Mouse (Mus musculus): Measurements from ENCODE around the gene Anxa1. TPM values are rescaled to one million over a fixed set of nuclear protein-coding genes. Genes with fewer than 3 reads are reported as not detected.

Anxa1 gene
- polyA plus RNA-seq, 1 experiment from 2014 or later, result 13.8 TPM

- Histone ChIP-seq H3K27ac (no peak overlapping the region), H3K4me1 (no peaks in the 10 kb centered on the region), H3K9me3 (replicated peaks) (no peaks in the 10 kb centered on the region), H3K4me3 (no peak overlapping the region), H3K27me3 (no peaks in the 10 kb centered on the region), H3K9ac (no peak overlapping the region), H3K4me2 (replicated peaks) (no peak overlapping the region), H3K36me3 (no peaks in the 10 kb centered on the region)
- 89% methylated on average over 3 of the region's 3 CpGs for WGBS
- ATAC-seq (ENCODE audit: low FRiP score), result no peak
These were observed 11.2 kb upstream of the Anxa1 start for GRCm38 (mm10) chr19:20401961-20402360.

- Histone ChIP-seq H3K9me3 (replicated peaks) (no peaks in the 10 kb centered on the region), H3K4me1 (no peaks in the 10 kb centered on the region), H3K27ac (no peak overlapping the region), H3K4me2 (replicated peaks) (no peak overlapping the region), H3K4me3 (no peak overlapping the region), H3K9ac (no peak overlapping the region), H3K27me3 (no peaks in the 10 kb centered on the region), H3K36me3 (no peaks in the 10 kb centered on the region)
- no peak for ATAC-seq (ENCODE audit: low FRiP score)
- 88% methylated on average over 4 of the region's 4 CpGs for WGBS
These were observed 8.4 kb upstream of the Anxa1 start for GRCm38 (mm10) chr19:20399187-20399586.

GRCm38 (mm10) chr19:20397092-20397491 lies 6.3 kb upstream of the Anxa1 start:
- no peak overlapping the region for H3K27ac ChIP-seq
- no peak for ATAC-seq (ENCODE audit: low FRiP score)
- WGBS, result 91% methylated on average over 1 of the region's 1 CpGs
- no peak overlapping the region for H3K4me2 ChIP-seq (replicated peaks)
- no peaks in the 10 kb centered on the region for H3K36me3 ChIP-seq
- H3K9me3 ChIP-seq (replicated peaks), result no peaks in the 10 kb centered on the region
- H3K27me3 ChIP-seq, result no peaks in the 10 kb centered on the region
- H3K4me1 ChIP-seq, result no peaks in the 10 kb centered on the region
- H3K4me3 ChIP-seq, result no peak overlapping the region
- no peak overlapping the region for H3K9ac ChIP-seq

DNA sequence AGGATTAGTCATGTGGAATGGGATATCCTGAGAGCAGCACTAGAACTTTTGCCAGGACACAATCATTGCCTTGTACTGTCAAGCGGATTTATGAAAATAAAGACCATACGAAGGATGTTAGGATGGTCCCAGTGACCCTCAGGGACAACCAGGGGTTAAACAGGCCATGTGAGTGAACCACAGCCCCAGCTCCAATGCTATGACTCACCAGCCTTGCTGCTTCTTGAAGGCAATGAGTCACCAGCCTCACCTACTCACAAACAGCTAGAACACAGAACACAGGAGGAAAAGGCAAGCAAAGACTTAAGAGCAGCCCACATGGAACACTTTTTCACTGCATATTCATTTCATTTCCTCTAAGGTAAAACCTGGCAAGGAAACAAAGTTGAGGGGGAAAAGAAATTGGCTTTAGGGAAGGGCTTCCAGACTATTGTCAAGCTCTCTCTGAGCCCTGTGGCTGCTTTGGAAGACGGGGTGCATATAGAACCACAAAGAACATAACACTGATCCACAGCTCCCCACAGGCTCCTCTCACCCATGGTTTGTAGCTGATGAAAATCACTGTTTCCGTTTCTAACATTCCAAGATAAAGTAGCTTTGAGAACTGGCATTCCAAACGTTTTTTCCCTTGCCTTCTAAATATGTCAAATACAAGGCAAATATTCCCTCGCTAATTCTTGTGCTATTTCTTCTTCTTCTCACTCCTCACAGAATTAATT lies 3.0 kb upstream of the Anxa1 start:
- Histone ChIP-seq H3K36me3 (no peaks in the 10 kb centered on the region), H3K9ac (no peak overlapping the region), H3K27ac (no peak overlapping the region), H3K27me3 (no peaks in the 10 kb centered on the region), H3K9me3 (replicated peaks) (no peaks in the 10 kb centered on the region), H3K4me2 (replicated peaks) (no peak overlapping the region), H3K4me1 (no peaks in the 10 kb centered on the region), H3K4me3 (no peak overlapping the region)
- 77% methylated on average over 6 of the region's 6 CpGs for WGBS
- ATAC-seq (ENCODE audit: low FRiP score), result no peak

DNA sequence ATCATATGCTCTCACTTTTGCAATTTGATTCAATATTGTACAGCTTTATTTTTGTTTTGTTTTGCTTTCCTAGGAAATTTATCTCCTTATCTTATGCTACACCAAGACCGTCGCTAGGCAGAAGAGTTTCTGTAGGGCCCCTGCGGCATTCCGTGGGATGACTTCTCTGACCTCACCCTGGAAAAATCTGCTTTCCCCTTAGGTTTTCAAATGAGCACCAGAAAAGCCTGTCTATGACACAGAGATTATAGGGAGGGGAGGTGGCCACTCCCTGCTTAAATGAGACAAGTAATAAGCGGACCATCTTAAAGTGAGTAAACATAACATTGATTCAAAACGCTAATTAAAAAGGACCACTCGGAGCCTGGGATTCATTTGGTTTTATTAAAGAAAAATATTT lies 1.0 kb downstream of the Anxa1 start:
- no peak overlapping the region for H3K4me2 ChIP-seq (replicated peaks)
- H3K9me3 ChIP-seq (replicated peaks), result no peaks in the 10 kb centered on the region
- no peak overlapping the region for H3K27ac ChIP-seq
- H3K36me3 ChIP-seq, result no peaks in the 10 kb centered on the region
- no peaks in the 10 kb centered on the region for H3K4me1 ChIP-seq
- 88% methylated on average over 7 of the region's 7 CpGs for WGBS
- no peak overlapping the region for H3K4me3 ChIP-seq
- no peak overlapping the region for H3K9ac ChIP-seq
- ATAC-seq (ENCODE audit: low FRiP score), result no peak
- no peaks in the 10 kb centered on the region for H3K27me3 ChIP-seq

- WGBS, result 87% methylated on average over 6 of the region's 6 CpGs
- ATAC-seq (ENCODE audit: low FRiP score), result no peak
These were observed 1.5 kb downstream of the Anxa1 start for GRCm38 (mm10) chr19:20389245-20389644.

DNA sequence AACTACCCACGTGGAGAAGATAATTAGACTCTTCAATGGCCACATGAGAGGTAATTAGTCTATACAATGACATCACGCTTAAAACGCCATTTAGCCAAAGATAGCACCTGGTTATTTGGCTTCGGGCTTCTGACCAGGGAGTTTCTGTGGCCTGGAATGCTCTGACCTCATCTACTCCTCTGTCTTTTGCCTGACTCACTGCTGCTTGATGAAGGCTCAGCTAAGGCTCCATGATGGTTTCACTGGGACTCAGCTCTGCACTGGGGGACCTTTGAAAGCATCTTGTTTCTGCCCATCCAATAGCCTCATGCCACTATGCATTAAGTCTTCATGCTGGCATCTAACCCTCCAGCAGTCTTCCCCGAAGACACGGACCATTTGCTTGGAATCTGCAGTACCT lies 2.5 kb downstream of the Anxa1 start:
- Histone ChIP-seq H3K9ac (no peak overlapping the region), H3K9me3 (replicated peaks) (no peaks in the 10 kb centered on the region), H3K27ac (no peak overlapping the region), H3K4me3 (no peak overlapping the region), H3K4me1 (no peaks in the 10 kb centered on the region), H3K4me2 (replicated peaks) (no peak overlapping the region), H3K27me3 (no peaks in the 10 kb centered on the region), H3K36me3 (no peaks in the 10 kb centered on the region)
- no peak for ATAC-seq (ENCODE audit: low FRiP score)
- 78% methylated on average over 6 of the region's 6 CpGs for WGBS

More at GRCm38 (mm10) chr19:20389245-20389644, 1.5 kb downstream of the Anxa1 start:
- H3K4me1 ChIP-seq, result no peaks in the 10 kb centered on the region
- H3K9ac ChIP-seq, result no peak overlapping the region
- H3K4me3 ChIP-seq, result no peak overlapping the region
- H3K27ac ChIP-seq, result no peak overlapping the region
- H3K9me3 ChIP-seq (replicated peaks), result no peaks in the 10 kb centered on the region
- H3K27me3 ChIP-seq, result no peaks in the 10 kb centered on the region
- H3K36me3 ChIP-seq, result no peaks in the 10 kb centered on the region
- H3K4me2 ChIP-seq (replicated peaks), result no peak overlapping the region

- 85% methylated on average over 2 of the region's 2 CpGs for WGBS
- H3K9ac ChIP-seq, result no peak overlapping the region
- H3K4me1 ChIP-seq, result no peaks in the 10 kb centered on the region
- ATAC-seq (ENCODE audit: low FRiP score), result no peak
- H3K4me3 ChIP-seq, result no peak overlapping the region
- H3K27me3 ChIP-seq, result no peaks in the 10 kb centered on the region
- H3K36me3 ChIP-seq, result no peaks in the 10 kb centered on the region
- H3K4me2 ChIP-seq (replicated peaks), result no peak overlapping the region
- H3K9me3 ChIP-seq (replicated peaks), result no peaks in the 10 kb centered on the region
- no peak overlapping the region for H3K27ac ChIP-seq
These were observed 4.4 kb downstream of the Anxa1 start for GRCm38 (mm10) chr19:20386296-20386695.

DNA sequence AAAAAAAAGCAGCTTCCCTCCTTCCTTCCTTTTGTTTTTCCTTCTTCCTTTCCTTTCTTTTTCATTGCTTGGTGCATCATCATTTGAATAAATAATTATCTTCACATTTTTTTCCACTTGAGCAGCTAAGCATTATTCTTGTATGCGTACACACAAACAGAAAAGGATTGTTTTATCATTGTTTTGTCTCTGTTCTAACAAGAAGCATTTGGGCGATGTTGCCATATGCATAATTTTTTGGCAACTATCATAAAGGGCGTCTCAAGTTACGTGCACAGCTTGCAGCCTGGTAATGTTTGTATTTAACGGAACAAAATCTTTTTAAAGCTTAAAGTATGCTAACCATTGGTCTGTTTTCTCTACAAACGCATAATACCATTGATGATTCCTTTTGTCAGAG lies 5.1 kb downstream of the Anxa1 start:
- no peaks in the 10 kb centered on the region for H3K27me3 ChIP-seq
- no peaks in the 10 kb centered on the region for H3K4me1 ChIP-seq
- no peak overlapping the region for H3K4me3 ChIP-seq
- H3K9me3 ChIP-seq (replicated peaks), result no peaks in the 10 kb centered on the region
- H3K9ac ChIP-seq, result no peak overlapping the region
- H3K36me3 ChIP-seq, result no peaks in the 10 kb centered on the region
- no peak overlapping the region for H3K27ac ChIP-seq
- no peak for ATAC-seq (ENCODE audit: low FRiP score)
- 82% methylated on average over 6 of the region's 6 CpGs for WGBS
- no peak overlapping the region for H3K4me2 ChIP-seq (replicated peaks)

DNA sequence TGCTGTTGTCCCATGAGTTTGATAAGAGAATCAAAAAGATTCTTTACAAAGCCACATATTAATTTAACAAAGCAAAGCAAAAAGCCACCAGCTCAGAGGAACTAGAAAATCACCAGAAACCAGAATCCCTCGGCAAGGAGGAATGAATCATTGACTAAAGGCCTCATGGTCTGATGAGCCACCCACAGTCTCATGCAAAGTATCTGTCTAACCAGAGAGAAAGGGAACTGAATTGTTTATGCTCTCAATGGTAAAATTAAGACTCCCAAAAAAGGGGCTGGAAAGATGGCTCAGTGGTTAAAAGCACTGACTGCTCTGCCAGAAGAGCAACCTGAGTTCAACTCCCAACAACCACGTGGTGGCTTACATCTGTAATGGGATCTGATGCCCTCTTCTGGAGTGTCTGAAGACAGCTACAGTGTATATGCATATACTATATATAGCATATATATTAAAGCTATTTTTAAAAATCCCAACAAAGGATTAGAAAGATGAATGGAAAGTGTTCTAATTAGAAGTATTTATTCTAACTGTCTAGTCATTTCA lies 9.5 kb downstream of the Anxa1 start:
- Histone ChIP-seq H3K27me3 (no peaks in the 10 kb centered on the region), H3K36me3 (no peaks in the 10 kb centered on the region), H3K27ac (no peak overlapping the region), H3K9ac (no peak overlapping the region), H3K9me3 (replicated peaks) (no peaks in the 10 kb centered on the region), H3K4me2 (replicated peaks) (no peak overlapping the region), H3K4me3 (no peak overlapping the region), H3K4me1 (no peaks in the 10 kb centered on the region)
- ATAC-seq (ENCODE audit: low FRiP score), result no peak
- 70% methylated on average over 2 of the region's 2 CpGs for WGBS

DNA sequence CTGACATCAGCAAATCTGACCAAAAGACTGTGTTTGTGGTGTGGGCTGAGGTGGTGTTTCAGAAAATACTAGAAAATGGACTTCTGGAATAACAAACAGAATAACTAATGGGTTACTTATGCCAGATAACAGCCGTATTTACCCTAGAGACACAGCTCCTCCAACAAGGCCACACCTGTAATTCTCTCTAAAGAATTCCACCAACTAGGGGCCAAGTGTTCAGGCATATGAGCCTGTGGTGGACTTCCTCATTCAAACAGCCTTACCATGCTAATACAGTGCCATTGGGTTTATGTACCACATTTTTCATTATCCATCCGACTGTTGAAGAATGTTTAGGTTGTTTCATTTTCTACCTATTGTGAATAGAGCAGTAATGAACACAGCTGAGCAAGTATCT lies 20.6 kb downstream of the Anxa1 start:
- H3K27ac ChIP-seq, result no peak overlapping the region
- no peaks in the 10 kb centered on the region for H3K27me3 ChIP-seq
- no peaks in the 10 kb centered on the region for H3K9me3 ChIP-seq (replicated peaks)
- no peaks in the 10 kb centered on the region for H3K4me1 ChIP-seq
- H3K36me3 ChIP-seq, result no peaks in the 10 kb centered on the region
- 88% methylated on average over 2 of the region's 2 CpGs for WGBS
- ATAC-seq (ENCODE audit: low FRiP score), result no peak
- no peak overlapping the region for H3K4me2 ChIP-seq (replicated peaks)
- no peak overlapping the region for H3K4me3 ChIP-seq
- H3K9ac ChIP-seq, result no peak overlapping the region

GRCm38 (mm10) chr19:20366571-20366970 lies 24.2 kb downstream of the Anxa1 start:
- Histone ChIP-seq H3K4me3 (no peak overlapping the region), H3K4me1 (no peaks in the 10 kb centered on the region), H3K9ac (no peak overlapping the region), H3K36me3 (no peaks in the 10 kb centered on the region), H3K27ac (no peak overlapping the region), H3K4me2 (replicated peaks) (no peak overlapping the region), H3K27me3 (no peaks in the 10 kb centered on the region), H3K9me3 (replicated peaks) (no peaks in the 10 kb centered on the region)
- ATAC-seq (ENCODE audit: low FRiP score), result no peak
- 87% methylated on average over 5 of the region's 5 CpGs for WGBS

DNA sequence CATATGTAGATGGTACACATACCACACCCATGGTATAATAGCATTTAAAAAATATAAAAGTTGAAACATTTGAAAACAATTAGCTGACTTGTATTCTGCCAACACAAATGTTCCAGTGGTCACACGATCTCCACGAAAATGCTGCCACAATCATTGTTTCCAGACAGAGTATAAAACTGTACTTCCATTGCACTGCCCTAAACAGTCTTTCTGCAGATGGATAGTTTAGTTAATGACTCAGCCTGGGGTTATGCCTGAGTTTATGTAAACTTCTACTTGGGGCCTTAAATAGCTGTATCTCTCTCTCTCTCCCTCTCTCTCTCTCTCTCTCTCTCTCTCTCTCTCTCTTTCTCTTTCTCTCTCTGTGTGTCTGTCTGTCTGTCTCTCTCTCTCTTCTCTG lies 24.7 kb downstream of the Anxa1 start:
- H3K36me3 ChIP-seq, result no peaks in the 10 kb centered on the region
- no peaks in the 10 kb centered on the region for H3K27me3 ChIP-seq
- H3K9ac ChIP-seq, result no peak overlapping the region
- H3K4me3 ChIP-seq, result no peak overlapping the region
- H3K27ac ChIP-seq, result no peak overlapping the region
- WGBS, result 80% methylated on average over 2 of the region's 2 CpGs
- no peak for ATAC-seq (ENCODE audit: low FRiP score)
- no peaks in the 10 kb centered on the region for H3K9me3 ChIP-seq (replicated peaks)
- no peak overlapping the region for H3K4me2 ChIP-seq (replicated peaks)
- H3K4me1 ChIP-seq, result no peaks in the 10 kb centered on the region
